Mouse (Mus musculus) stomach, embryonic 16.5 days (tissue): Measurements from ENCODE around the gene Pla1a. TPM values are rescaled to one million over a fixed set of nuclear protein-coding genes. Genes with fewer than 3 reads are reported as not detected.

Experiments
- ATAC-seq: fragments of 200-750 bp; cut with Nextera tagmentation; 2 replicates; pipeline ENCODE4 v1.8.0; 2017; ENCODE audit warnings: moderate number of reproducible peaks, moderate TSS enrichment; ENCODE audit not compliant: insufficient read depth, low FRiP score
- H3K27ac ChIP-seq: fragments of 300-500 bp; sonication (generic); 2 replicates; pipeline ENCODE4 v1.5.1; 2014; ENCODE audit warnings: low read length
- H3K27me3 ChIP-seq: fragments of 300-500 bp; sonication (generic); 2 replicates; pipeline ENCODE4 v1.6.1; 2014; ENCODE audit warnings: low read length, control low read depth, mixed read lengths; ENCODE audit not compliant: control insufficient read depth, insufficient read depth
- H3K36me3 ChIP-seq: fragments of 300-500 bp; sonication (generic); 2 replicates; pipeline ENCODE4 v1.6.1; 2014; ENCODE audit warnings: low read length; ENCODE audit not compliant: control insufficient read depth, insufficient read depth
- H3K4me1 ChIP-seq: fragments of 300-500 bp; sonication (generic); 2 replicates; pipeline ENCODE4 v1.6.1; 2014; ENCODE audit warnings: low read length, control low read depth, mixed read lengths; ENCODE audit not compliant: control insufficient read depth, insufficient read depth
- H3K4me2 ChIP-seq: fragments of 300-500 bp; sonication (generic); 2 replicates; pipeline ENCODE4 v1.6.1; 2014; ENCODE audit warnings: low read depth, low read length, mixed read lengths
- H3K4me3 ChIP-seq: fragments of 300-500 bp; sonication (generic); replicated peaks from 2 replicates; pipeline ENCODE4 v1.5.1; 2014; ENCODE audit warnings: mild to moderate bottlenecking, low read length
- H3K9ac ChIP-seq: fragments of 300-500 bp; sonication (generic); 2 replicates; pipeline ENCODE4 v1.6.1; 2014; ENCODE audit warnings: low read length
- H3K9me3 ChIP-seq: fragments of 300-500 bp; sonication (generic); replicated peaks from 2 replicates; pipeline ENCODE4 v1.6.1; 2016; ENCODE audit warnings: low read length, control low read depth; ENCODE audit not compliant: control insufficient read depth
- WGBS: fragments of 180-500 bp; shearing (Covaris S2); extraction: QIAGEN DNeasy Blood & Tissue Kit; methylation state at CpG from one replicate; pipeline ENCODE4 v1.1.7; 2014; 5-methylcytosine and 5-hydroxymethylcytosine counted together
- polyA plus RNA-seq: library from polyadenylated mRNA; unstranded; fragments of >200 nt; fragmentation: Nextera tagmentation; extraction: Ambion mirVana; gene quantifications from 2 replicates; pipeline ENCODE4 v1.2.1, GENCODE M21; 2015

The Pla1a gene
- polyA plus RNA-seq, 1 experiment from 2014 or later: 2.6 TPM

DNA sequence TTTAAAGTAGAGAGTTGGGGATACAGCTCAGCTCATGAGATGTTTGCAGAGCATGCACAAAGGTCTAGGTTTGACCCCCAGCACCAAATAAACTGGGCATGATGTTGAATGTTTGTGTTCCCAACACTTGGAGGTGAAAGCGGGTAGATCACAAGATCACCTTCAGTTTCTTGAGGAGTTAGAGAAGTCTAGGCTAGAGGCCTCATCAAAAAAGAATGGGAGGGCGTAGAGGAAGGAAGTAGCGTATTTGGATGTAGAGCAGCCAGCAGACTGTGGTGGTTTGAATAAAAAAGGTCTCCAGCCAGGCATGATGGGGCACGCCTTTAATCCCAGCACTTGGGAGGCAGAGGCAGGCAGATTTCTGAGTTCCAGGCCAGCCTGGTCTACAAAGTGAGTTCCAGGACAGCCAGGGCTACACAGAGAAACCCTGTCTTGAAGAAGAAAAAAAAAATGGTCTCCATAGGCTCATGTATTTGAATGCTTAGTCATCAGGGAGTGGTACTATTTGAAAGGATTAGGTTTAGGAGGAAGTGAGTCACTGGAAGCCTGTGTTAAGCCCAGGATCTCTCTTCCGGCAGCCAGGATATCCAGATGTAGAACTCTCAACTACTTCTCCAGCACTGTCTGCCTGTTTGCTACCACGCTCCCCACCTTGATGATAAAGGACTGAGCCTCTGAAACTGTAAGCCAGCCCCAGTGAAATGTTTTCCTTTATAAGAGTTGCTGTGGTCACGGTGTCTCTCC lies 10.9 kb upstream of the Pla1a start:
- Histone ChIP-seq H3K4me1 (no peaks in the 10 kb centered on the region), H3K36me3 (peaks cover 31% of the 10 kb centered on the region), H3K4me3 (no peak overlapping the region), H3K4me2 (no peak overlapping the region), H3K9me3 (no peaks in the 10 kb centered on the region), H3K9ac (no peak overlapping the region), H3K27ac (no peak overlapping the region), H3K27me3 (no peaks in the 10 kb centered on the region)
- WGBS: 93% methylated on average over 7 of the region's 7 CpGs
- ATAC-seq: no peak

DNA sequence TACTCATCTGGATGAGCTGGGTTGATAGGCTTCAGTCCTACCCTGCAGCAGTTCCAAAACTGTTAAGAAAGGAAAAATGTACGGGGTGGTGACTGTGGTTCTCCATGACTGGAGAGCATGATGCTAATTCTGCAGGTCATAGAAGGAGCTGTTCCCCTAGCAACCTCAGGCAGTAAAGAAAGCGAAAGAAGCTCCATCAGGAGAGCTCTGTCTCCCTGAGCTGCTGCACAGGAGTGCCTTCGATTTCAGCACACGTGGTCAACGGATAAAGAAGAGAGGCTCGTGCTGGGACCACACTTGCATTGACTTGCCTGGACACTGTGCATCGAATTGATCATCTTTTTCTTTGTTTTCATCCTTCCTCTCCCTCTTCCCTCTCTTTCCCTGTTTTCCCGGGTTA lies 9.3 kb upstream of the Pla1a start:
- H3K4me1 ChIP-seq: no peaks in the 10 kb centered on the region
- WGBS: 84% methylated on average over 8 of the region's 8 CpGs

DNA sequence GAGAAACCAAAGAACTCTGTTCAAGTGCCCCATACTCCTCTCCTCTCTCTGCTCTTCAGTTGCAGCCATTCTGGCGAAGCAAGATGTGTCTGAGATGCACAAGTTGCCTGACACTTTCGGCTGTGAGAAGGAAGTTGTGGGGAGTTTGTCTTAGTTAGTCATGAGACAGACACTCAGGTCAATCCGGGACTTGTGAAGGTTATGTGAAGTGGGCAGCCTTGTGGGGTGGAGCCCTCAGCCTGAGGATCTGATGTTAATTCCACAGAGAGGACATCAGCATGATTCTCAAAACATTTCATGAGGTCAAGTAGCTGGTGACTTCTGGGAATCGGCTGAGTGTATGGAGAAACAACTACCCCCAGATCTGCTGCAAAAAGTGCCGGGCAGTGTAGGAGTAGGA lies 8.7 kb upstream of the Pla1a start:
- no peak overlapping the region for H3K4me3 ChIP-seq
- H3K9ac ChIP-seq: no peak overlapping the region
- no peaks in the 10 kb centered on the region for H3K27me3 ChIP-seq
- no peak overlapping the region for H3K27ac ChIP-seq
- H3K36me3 ChIP-seq: peaks cover 22% of the 10 kb centered on the region
- ATAC-seq: no peak
- no peaks in the 10 kb centered on the region for H3K4me1 ChIP-seq
- WGBS: 77% methylated on average over 5 of the region's 5 CpGs
- no peaks in the 10 kb centered on the region for H3K9me3 ChIP-seq
- no peak overlapping the region for H3K4me2 ChIP-seq

More for the DNA sequence above, 9.3 kb upstream of the Pla1a start:
- H3K9me3 ChIP-seq: no peaks in the 10 kb centered on the region
- H3K4me2 ChIP-seq: no peak overlapping the region
- no peak overlapping the region for H3K4me3 ChIP-seq
- H3K9ac ChIP-seq: no peak overlapping the region
- peaks cover 28% of the 10 kb centered on the region for H3K36me3 ChIP-seq
- H3K27ac ChIP-seq: no peak overlapping the region
- H3K27me3 ChIP-seq: no peaks in the 10 kb centered on the region
- ATAC-seq: no peak

DNA sequence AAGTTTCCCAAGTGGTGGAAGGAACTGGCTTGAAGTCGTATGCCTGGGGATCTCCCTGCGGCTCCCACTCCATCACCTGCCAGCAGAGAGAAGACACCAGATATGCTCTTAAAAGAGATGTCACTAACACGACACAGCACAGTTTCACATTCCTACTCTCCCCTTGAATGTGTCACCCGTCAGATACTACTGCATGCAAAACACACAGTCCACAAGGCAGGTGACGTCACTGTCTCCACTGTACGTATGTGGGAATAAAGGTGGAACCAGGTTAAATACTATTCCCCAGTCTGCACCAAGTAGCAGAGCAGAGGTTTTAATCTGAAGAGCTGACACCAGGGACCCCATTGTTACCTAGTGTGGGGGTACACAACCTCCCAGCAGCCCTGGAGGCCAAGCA lies 7.5 kb upstream of the Pla1a start:
- H3K36me3 ChIP-seq: peaks cover 14% of the 10 kb centered on the region
- ATAC-seq: no peak
- no peak overlapping the region for H3K4me2 ChIP-seq
- no peaks in the 10 kb centered on the region for H3K9me3 ChIP-seq
- H3K9ac ChIP-seq: no peak overlapping the region
- no peak overlapping the region for H3K27ac ChIP-seq
- no peaks in the 10 kb centered on the region for H3K27me3 ChIP-seq
- H3K4me1 ChIP-seq: no peaks in the 10 kb centered on the region
- H3K4me3 ChIP-seq: no peak overlapping the region
- WGBS: 71% methylated on average over 6 of the region's 6 CpGs

DNA sequence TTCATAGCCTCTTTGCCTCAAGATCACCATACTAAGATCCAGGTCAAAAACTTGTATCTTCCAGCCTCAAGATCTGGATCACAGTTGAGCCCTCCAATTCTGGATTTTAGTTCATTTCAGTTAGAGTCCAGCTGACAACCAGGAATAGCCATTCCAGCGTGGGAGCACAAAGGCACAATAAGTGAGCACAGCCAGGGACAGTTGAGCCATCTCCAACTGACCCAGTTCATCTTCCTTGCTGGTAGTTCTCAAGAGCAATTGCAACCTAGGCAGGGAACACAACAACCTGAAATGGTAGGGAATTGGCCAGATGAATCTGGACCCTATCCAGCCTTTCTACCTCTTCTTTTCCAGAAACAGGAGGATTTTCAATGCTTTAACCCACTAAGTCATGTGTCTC lies 6.2 kb upstream of the Pla1a start:
- Histone ChIP-seq H3K9me3 (no peaks in the 10 kb centered on the region), H3K4me2 (no peak overlapping the region), H3K4me1 (no peaks in the 10 kb centered on the region), H3K9ac (no peak overlapping the region), H3K4me3 (no peak overlapping the region), H3K36me3 (peaks cover 3% of the 10 kb centered on the region; the same call in 1 of the 2 replicates), H3K27me3 (no peaks in the 10 kb centered on the region), H3K27ac (no peak overlapping the region)
- ATAC-seq: no peak
- 81% methylated on average over 1 of the region's 1 CpGs for WGBS

DNA sequence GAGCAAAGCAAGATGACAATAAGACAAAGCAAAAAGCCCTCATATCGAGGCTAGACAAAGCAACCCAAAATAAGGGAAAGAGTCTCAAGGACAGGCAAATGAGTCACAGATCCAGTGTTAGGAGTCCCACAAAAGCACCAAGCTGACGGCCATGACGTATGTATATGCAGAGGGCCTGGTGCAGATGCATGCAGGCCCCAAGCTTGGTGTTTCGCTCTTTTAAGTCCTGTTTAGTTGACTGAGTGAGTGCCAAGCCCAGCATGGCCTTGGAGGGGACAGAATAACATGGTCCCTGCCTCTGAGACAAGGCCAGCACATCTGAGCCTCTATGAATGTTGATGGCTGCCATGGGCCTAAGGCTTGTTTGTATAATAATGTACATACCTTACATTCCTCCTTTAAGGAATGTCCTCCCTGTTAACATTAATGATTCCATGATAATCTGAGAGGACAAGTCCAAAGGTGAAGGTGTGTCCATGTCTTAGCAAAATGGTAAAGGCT lies 1.4 kb upstream of the Pla1a start:
- H3K27me3 ChIP-seq: no peaks in the 10 kb centered on the region
- H3K4me2 ChIP-seq: no peak overlapping the region
- H3K36me3 ChIP-seq: no peaks in the 10 kb centered on the region
- H3K9ac ChIP-seq: no peak overlapping the region
- WGBS: 85% methylated on average over 4 of the region's 4 CpGs
- no peaks in the 10 kb centered on the region for H3K4me1 ChIP-seq
- no peak overlapping the region for H3K4me3 ChIP-seq
- ATAC-seq: no peak
- H3K9me3 ChIP-seq: no peaks in the 10 kb centered on the region
- H3K27ac ChIP-seq: no peak overlapping the region

DNA sequence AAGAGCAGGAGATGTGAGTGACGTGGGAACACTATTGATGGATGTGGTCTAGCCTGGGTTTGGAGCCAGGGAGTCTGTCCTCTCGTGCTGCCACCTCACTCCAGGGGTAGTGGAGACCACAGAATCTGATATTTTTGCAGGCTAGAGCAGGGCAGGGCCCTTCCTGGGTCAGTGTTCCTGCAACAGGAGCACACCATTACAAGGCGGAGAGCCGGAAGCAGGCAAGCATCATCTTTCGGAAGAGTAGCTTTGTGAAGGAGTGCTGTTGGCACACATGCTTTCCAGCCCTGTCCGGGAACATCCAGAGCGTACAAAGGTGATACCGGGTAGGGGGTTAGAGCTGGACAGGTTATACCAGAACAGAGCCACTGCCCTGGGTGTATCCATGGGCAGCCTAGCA lies 569 bp upstream of the Pla1a start:
- 90% methylated on average over 8 of the region's 8 CpGs for whole genome bisulfite sequencing

DNA sequence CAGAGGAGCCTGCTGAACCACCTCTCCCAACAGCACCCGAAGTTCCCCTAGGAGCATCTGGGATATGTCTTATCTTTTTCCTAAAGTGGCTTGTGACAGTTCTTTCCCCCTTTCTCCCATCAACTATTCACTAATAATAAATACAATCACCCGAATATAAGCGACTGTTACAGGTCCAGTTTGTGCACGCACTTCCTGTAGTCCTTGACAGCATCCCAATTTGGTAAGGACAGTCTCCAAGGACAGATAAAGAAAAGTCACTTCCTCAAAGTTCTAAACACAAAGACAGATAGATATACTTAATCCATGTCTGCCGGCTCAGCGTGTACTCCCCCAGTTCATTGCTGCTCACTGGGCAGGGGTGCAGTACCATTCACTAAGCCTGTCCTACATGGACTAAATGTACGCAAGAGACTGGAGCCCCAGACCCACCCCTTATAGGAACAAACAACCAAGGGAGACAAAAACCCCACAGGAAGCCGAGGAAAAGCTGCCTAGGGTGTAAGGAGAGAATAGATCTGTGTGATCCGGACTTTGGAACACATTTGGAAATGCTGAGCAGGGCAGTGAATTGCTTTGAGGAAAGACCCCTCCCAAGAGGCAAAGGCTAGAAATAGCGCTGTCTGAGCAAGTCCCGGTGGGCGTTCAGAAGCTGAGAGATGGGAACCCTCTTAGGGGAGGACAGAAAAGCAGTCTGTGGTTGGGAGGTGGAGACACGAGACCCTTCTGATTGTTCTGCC lies 1.3 kb downstream of the Pla1a start:
- H3K9ac ChIP-seq: no peak overlapping the region
- no peaks in the 10 kb centered on the region for H3K9me3 ChIP-seq
- no peak overlapping the region for H3K27ac ChIP-seq
- H3K4me1 ChIP-seq: no peaks in the 10 kb centered on the region
- ATAC-seq: no peak
- H3K27me3 ChIP-seq: no peaks in the 10 kb centered on the region
- H3K4me3 ChIP-seq: no peak overlapping the region
- H3K36me3 ChIP-seq: no peaks in the 10 kb centered on the region
- H3K4me2 ChIP-seq: no peak overlapping the region
- 44% methylated on average over 13 of the region's 13 CpGs for WGBS

More for the DNA sequence above, 569 bp upstream of the Pla1a start:
- Histone ChIP-seq H3K36me3 (no peaks in the 10 kb centered on the region), H3K9me3 (no peaks in the 10 kb centered on the region), H3K27ac (no peak overlapping the region), H3K4me3 (no peak overlapping the region), H3K9ac (no peak overlapping the region), H3K4me2 (no peak overlapping the region), H3K4me1 (no peaks in the 10 kb centered on the region), H3K27me3 (no peaks in the 10 kb centered on the region)
- ATAC-seq: no peak

DNA sequence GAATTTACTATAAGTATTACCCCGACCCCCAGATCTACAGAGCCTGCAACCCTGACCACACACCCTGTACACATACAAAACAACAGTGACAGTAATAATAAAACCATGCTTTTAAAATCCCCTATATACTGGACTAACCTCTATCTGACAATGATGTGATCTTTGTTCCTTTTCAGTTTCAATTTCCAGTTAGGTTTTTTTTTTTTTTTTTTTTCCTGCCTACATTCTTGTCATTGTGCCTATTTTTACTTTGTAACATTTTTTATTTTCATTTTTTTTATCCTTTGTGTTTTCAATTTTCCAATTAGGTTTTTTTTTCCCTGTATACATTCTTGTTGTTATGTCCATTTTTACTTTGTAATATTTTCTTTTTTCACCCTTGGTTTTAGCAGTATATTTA lies 7.1 kb downstream of the Pla1a start:
- Histone ChIP-seq H3K27ac (no peak overlapping the region), H3K27me3 (no peaks in the 10 kb centered on the region), H3K4me1 (no peaks in the 10 kb centered on the region), H3K4me2 (no peak overlapping the region), H3K36me3 (no peaks in the 10 kb centered on the region), H3K9me3 (no peaks in the 10 kb centered on the region), H3K4me3 (no peak overlapping the region), H3K9ac (no peak overlapping the region)
- ATAC-seq: no peak
- WGBS: 82% methylated on average over 1 of the region's 1 CpGs
